Mouse (Mus musculus) embryonic fibroblast, embryonic 13.5 days (primary cell): Measurements from ENCODE around the gene Opn1sw. TPM values are rescaled to one million over a fixed set of nuclear protein-coding genes. Genes with fewer than 3 reads are reported as not detected.
A peak's percentile ranks its signal among the peaks of the same experiment; 100 is the strongest.
"Not testable (repeated sequence)": the region's sequence is repeated elsewhere in the genome, so short reads cannot be mapped to it uniquely, and the experiment has no call there.

Experiments
- H3K27ac ChIP-seq: 2 replicates; pipeline ENCODE4 v1.5.1; 2012; ENCODE audit warnings: low read length, control low read depth, inconsistent platforms; ENCODE audit not compliant: insufficient read depth
- H3K4me1 ChIP-seq: 2 replicates; pipeline ENCODE4 v1.6.1; 2011; ENCODE audit warnings: low read length; ENCODE audit not compliant: control insufficient read depth, insufficient read depth
- H3K4me3 ChIP-seq: 2 replicates; pipeline ENCODE4 v1.5.1; 2011; ENCODE audit warnings: mild to moderate bottlenecking, control low read depth, low read length; ENCODE audit not compliant: insufficient read depth
- CTCF ChIP-seq: IDR thresholded peaks from 2 replicates; pipeline ENCODE4 v1.5.1; 2011; ENCODE audit warnings: mild to moderate bottlenecking, control low read depth, low read length, moderate library complexity, borderline replicate concordance; ENCODE audit not compliant: insufficient read depth
- POLR2A ChIP-seq: IDR thresholded peaks from 2 replicates; pipeline ENCODE4 v1.6.1; 2011; ENCODE audit warnings: low read depth, mild to moderate bottlenecking, control low read depth, low read length, moderate library complexity
- polyA plus RNA-seq: library from polyadenylated mRNA; stranded (reverse); fragments of >200 nt; gene quantifications from 2 replicates; pipeline ENCODE4 v1.2.4, GENCODE M21; 2011; ENCODE audit warnings: low read depth; ENCODE audit not compliant: missing spikeins, insufficient read length

The Opn1sw gene
- polyA plus RNA-seq, 1 experiment: 0.40 TPM

- TF ChIP-seq CTCF (no peak), POLR2A (no peak)
- no peak overlapping the region for H3K27ac ChIP-seq
Measured at GRCm38 (mm10) chr6:29396714-29397540, 8.7 kb upstream of the Opn1sw start.

DNA sequence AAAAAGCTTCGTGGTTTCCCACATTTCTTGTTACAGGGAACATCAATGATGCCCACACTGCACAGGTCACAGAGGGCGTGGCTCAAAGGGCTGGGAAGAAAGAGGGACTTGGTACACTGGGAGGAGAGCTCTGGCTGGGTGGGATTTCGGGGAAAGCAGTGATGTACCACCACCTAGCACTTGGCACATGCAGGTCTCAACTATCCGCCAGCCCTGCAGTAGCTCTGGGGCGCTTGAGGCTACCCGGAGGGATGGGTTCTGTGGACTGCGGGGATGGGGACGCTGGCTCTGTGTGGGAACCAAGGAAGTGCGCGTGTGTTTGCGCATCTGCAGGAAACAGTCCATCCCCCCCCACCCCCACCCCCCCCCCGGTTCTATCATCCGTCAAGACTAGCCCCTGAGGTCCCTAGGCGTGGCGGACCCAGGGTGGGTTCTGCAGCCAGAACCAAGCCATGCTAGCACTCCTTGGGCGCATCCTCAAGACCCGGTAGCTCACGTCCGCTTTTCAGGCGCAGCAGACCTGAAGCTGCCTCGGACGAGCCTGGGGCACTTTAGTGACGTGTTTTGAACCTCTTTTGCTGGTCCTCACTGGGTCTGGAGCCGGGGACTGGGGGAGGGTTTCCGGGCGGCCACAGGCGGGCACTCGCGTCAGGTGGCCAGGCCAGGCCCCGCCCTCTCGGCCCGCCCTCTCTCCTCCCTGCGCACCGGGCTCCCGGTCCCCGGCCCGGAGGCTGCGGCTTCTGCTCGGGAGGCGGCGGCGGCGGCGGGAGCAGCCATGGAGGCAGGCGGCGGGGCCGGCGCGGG, 7.8 kb upstream of the Opn1sw start, which contains the start of gene Ccdc136:
TSS of gene Ccdc136 (plus strand) at position 400 of the 804 bp plus-strand sequence.
- Histone ChIP-seq H3K4me1 (no peaks in the 10 kb centered on the region), H3K4me3 (peak within 1 kb of the TSS; percentile 54), H3K27ac (no peak within 1 kb of the TSS)
- TF ChIP-seq POLR2A (peak; percentile 80), CTCF (no peak)

More at GRCm38 (mm10) chr6:29396714-29397540, 8.7 kb upstream of the Opn1sw start:
- no peaks in the 10 kb centered on the region for H3K4me1 ChIP-seq
- peak overlapping the region; percentile 54 for H3K4me3 ChIP-seq

DNA sequence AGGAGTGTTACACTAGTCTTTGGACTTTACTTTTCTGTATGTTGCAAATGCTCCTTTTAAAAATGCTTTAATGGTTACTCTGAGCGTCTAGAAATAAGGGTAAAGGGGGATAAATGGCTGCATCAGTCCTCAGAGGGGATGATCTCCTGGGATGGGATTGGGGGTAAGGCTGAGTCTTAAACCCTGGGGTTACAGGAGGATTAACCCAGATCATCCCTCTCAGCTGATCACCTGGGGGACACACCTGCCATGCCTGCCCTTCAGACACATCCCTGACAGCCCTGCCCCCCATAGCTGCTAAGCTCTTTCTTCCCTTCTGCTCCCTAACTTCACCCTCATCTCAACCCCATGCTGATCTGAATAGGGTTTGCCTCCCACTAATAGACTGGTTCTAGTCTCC, 6.0 kb upstream of the Opn1sw start:
- Histone ChIP-seq H3K4me3 (no peak overlapping the region), H3K4me1 (no peaks in the 10 kb centered on the region), H3K27ac (no peak overlapping the region)
- TF ChIP-seq CTCF (no peak), POLR2A (no peak)

GRCm38 (mm10) chr6:29391802-29392201, 3.5 kb upstream of the Opn1sw start:
- H3K4me3 ChIP-seq: no peak overlapping the region

GRCm38 (mm10) chr6:29391241-29391640, 3.0 kb upstream of the Opn1sw start:
- not testable (repeated sequence) for H3K4me3 ChIP-seq, H3K27ac ChIP-seq

More at GRCm38 (mm10) chr6:29391802-29392201, 3.5 kb upstream of the Opn1sw start:
- TF ChIP-seq POLR2A (no peak), CTCF (no peak)
- Histone ChIP-seq H3K4me1 (0 out of 2 replicates have a peak, but pooled peaks cover 5% of the 10 kb centered on the region), H3K27ac (no peak overlapping the region)

GRCm38 (mm10) chr6:29390500-29390899, 2.2 kb upstream of the Opn1sw start:
- H3K4me3 ChIP-seq, H3K4me1 ChIP-seq, H3K27ac ChIP-seq: not testable (repeated sequence)

More at GRCm38 (mm10) chr6:29391241-29391640, 3.0 kb upstream of the Opn1sw start:
- not testable (repeated sequence) for H3K4me1 ChIP-seq

DNA sequence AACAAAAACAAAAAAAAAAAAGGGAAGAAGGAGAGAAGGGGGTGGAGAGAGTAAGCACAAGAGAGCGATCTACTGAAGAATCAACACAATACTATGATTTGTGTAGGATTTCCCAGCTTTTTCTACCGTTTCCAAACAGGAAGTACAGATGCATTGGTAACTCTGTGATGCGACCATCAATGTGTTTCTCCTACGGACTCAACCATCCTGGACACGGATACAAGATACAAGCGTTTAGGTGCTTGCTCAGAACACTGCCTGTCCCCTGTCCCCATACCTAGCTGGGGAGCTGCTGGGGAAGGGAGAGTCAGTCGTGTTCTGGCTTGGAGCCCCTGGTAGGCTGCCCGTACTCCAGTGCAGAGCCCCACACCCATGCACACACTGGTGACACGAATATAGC, 1.2 kb upstream of the Opn1sw start:
- Histone ChIP-seq H3K4me3 (no peak overlapping the region), H3K4me1 (0 out of 2 replicates have a peak, but pooled peaks cover 5% of the 10 kb centered on the region), H3K27ac (no peak overlapping the region)
- TF ChIP-seq CTCF: no peak

DNA sequence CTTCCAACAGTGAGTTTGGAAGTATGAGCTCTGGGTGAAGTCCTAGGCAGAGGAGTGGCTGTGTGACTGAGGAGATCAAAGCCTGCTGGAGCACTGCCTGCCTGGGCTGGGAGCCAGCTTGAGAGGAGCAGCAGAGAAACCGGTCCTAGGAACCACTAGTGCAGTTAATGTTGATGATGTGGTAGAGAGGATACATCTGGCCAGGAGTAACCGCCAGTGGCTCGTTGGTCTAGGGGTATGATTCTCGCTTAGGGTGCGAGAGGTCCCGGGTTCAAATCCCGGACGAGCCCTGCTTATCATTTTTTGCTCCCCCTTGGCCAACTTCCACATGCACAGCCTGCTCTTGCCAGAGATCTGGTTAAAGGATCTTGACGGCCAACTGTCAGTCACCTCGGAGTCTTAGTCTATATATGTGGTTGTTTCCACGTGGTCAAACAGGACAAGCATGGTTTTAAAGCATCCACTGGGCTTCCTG, 375 bp upstream of the Opn1sw start:
- H3K27ac ChIP-seq: peak overlapping the region; percentile 8; the same call in 1 of the 2 replicates

DNA sequence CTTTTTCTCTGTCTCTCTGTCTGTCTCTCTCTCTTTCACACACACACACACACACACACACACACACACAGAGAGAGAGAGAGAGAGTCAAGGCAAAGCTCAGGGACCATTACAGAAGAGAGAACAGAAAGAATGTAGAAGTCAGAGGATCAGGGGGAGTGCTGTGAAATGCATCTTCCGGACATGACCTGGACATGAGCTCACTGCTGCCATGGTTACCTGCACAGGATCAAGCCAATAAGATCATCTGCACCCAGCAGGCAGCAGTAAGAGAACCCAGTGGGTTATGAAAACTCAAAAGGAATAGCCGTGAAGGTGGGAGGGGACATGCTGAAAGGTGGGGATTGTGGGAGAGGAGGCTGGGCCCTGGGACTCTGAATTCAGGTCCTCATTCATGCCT, 5.8 kb downstream of the Opn1sw start:
- Histone ChIP-seq H3K4me1 (0 out of 2 replicates have a peak, but pooled peaks cover 2% of the 10 kb centered on the region), H3K4me3 (no peak overlapping the region), H3K27ac (no peak overlapping the region)
- TF ChIP-seq POLR2A: no peak
- no peak for TF ChIP-seq CTCF

More for the DNA sequence above, 375 bp upstream of the Opn1sw start:
- TF ChIP-seq CTCF (no peak), POLR2A (peak; percentile 71)
- H3K4me3 ChIP-seq: peak overlapping the region; percentile 50
- H3K4me1 ChIP-seq: 0 out of 2 replicates have a peak, but pooled peaks cover 5% of the 10 kb centered on the region

DNA sequence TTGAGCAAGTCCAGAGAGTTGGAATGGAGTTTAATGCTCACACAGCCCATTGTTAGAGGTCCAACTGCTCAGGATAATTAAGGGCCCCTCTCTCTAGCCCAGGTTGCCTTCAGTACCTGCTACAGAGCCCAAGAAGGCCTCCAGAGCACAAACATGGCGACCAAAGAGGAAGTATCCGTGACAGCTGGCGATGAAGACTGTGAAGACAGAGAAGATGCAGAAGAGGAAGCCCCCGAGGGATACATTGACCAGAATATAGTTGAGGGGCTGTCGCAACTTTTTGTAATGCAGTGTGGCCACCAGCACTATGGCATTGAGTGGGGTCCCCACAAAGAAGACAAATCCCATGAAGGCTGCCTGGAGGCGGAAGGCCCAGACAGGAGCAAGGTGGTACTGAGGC, 8.3 kb downstream of the Opn1sw start:
- TF ChIP-seq POLR2A (no peak), CTCF (no peak)

More for the DNA sequence above, 8.3 kb downstream of the Opn1sw start:
- 0 out of 2 replicates have a peak, but pooled peaks cover 2% of the 10 kb centered on the region for H3K4me1 ChIP-seq
- H3K4me3 ChIP-seq: no peak overlapping the region
- H3K27ac ChIP-seq: no peak overlapping the region
